Mouse (Mus musculus): ENCODE results near the gene Tppp3. TPM values are rescaled to one million over a fixed set of nuclear protein-coding genes. Genes with fewer than 3 reads are reported as not detected.
A peak's percentile ranks its signal among the peaks of the same experiment; 100 is the strongest.

The Tppp3 gene
- polyA plus RNA-seq, 2 experiments, result 0.60 to 0.63 TPM

DNA sequence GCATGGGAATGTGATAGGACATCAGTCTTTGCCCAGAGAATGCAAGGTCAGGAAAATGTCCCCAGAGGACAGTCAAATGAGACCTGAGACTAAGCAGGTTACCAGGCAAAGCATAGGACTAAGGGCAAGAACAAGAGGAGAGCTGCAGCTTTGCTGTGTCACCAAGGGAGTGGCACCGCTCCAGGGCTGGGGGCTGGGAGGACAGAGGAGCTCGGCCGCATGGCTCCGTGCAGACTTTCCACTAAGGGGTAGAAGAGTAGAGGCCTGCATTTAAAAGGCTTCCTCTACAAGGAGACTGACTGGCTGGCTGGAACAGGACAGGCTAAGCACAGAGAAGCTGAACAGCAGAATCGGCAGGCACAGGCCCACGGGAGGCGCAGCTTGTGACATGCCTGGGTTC, 6.7 kb downstream of the Tppp3 start:
- Histone ChIP-seq H3K4me1 (replicated peaks; ENCODE audit: control insufficient read depth in 2 of 2, insufficient read depth in 2 of 2, low read length in 1 of 2) (peaks cover 2 to 5% of the 10 kb centered on the region in 2 experiments), H3K36me3 (replicated peaks; ENCODE audit: control insufficient read depth, insufficient read depth, low read depth) (no peaks in the 10 kb centered on the region), H3K4me2 (ENCODE audit: low read depth) (no peak overlapping the region), H3K27me3 (ENCODE audit: control insufficient read depth, insufficient read depth, low read length) (no peaks in the 10 kb centered on the region; the same call in 1 of the 2 replicates), H3K4me3 (ENCODE audit: insufficient read depth in 1 of 2, low read depth in 2 of 2, low read length in 2 of 2) (no peak overlapping the region), H3K27ac (no peak overlapping the region), H3K9ac (replicated peaks) (no peak overlapping the region), H3K9me3 (ENCODE audit: control insufficient read depth, low read length) (no peaks in the 10 kb centered on the region)
- WGBS (ENCODE audit: insufficient replicate concordance), result 69% methylated on average over 7 of the region's 7 CpGs
- ATAC-seq (ENCODE audit: insufficient read depth), result no peak
- TF ChIP-seq EP300 (IDR thresholded peaks at IDR 0.05; ENCODE audit: low read depth) (no peak), CTCF (IDR thresholded peaks at IDR 0.05; ENCODE audit: low read depth) (no peak)
- no peak for DNase-seq (ENCODE audit: low read depth in 3 of 3, low spot score in 3 of 3)

DNA sequence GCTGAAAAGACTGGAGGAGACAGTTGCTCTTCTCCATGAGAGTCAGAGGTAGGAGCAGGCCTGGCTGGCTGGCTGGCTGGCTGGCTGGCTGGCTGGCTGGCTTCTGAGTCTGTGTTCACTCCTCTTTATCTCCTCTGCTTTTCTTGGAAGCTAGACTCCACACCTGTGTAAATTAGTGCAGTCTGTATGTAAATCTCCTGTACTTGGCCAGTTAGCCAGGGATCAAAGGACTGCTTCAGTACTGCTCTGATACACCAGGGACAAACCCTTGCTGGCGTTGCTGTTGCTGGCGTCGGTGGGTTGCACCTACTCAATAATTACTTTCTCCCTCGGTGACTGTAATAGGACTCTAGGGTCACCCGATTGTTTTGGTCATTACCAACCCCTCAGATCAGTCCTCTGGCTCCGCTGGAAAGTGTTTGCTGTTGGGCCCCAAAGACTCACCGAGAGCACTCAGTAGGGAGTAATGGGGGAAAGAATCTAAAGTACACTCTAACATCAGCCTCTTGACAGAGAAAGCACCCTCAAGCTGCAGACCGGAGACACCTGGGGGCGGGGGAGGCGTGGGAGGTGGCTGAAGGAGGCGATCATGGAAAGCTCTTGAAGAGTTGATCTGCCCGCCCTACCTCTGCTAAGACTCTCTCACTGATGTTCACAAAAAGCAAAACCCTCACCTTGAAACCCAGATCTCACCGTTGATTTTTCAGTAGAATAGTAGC, 10.1 kb downstream of the Tppp3 start:
- ATAC-seq (ENCODE audit: insufficient read depth) (no peak), DNase-seq (ENCODE audit: low read depth in 3 of 3, low spot score in 3 of 3) (no peak)
- Histone ChIP-seq H3K27me3 (ENCODE audit: control insufficient read depth, insufficient read depth, low read length) (no peaks in the 10 kb centered on the region; the same call in 1 of the 2 replicates), H3K27ac (no peak overlapping the region), H3K4me3 (ENCODE audit: insufficient read depth in 1 of 2, low read depth in 2 of 2, low read length in 2 of 2) (no peak overlapping the region), H3K36me3 (replicated peaks; ENCODE audit: control insufficient read depth, insufficient read depth, low read depth) (no peaks in the 10 kb centered on the region), H3K9me3 (ENCODE audit: control insufficient read depth, low read length) (no peaks in the 10 kb centered on the region), H3K4me1 (replicated peaks; ENCODE audit: control insufficient read depth in 2 of 2, insufficient read depth in 2 of 2, low read length in 1 of 2) (no peaks in the 10 kb centered on the region), H3K4me2 (ENCODE audit: low read depth) (no peak overlapping the region), H3K9ac (replicated peaks) (no peak overlapping the region)
- TF ChIP-seq EP300 (IDR thresholded peaks at IDR 0.05; ENCODE audit: low read depth), result no peak
- TF ChIP-seq CTCF (IDR thresholded peaks at IDR 0.05; ENCODE audit: low read depth), result no peak
- 59% methylated on average over 13 of the region's 13 CpGs for WGBS (ENCODE audit: insufficient replicate concordance)

DNA sequence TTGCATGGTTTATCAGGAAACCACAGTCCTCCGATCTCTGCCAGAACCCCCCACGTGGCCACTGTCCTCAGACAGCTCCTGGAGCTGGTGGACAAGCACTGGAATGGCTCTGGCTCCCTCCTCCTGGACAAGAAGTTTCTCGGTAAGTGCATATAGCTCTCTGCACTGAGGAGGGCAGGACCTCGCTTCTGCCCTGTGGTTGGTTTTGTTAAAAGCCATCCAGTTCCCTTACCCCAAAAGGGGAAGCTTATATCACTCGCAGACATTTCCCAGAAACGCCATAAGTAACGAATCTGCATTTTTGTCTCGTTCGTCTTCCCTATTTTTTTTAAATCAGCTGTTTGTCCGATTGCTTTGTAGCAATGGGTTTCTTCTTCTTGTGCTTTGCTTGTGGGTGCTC, 16.1 kb downstream of the Tppp3 start:
- no peaks in the 10 kb centered on the region for H3K9me3 ChIP-seq (ENCODE audit: control insufficient read depth, low read length)
- ATAC-seq (ENCODE audit: insufficient read depth) (no peak), DNase-seq (ENCODE audit: low read depth in 3 of 3, low spot score in 3 of 3) (no peak)
- peak overlapping the region; percentile 14 for H3K9ac ChIP-seq (replicated peaks)
- H3K4me3 ChIP-seq (ENCODE audit: insufficient read depth in 1 of 2, low read depth in 2 of 2, low read length in 2 of 2), result peak overlapping the region in 1 of 2 experiments; percentile 5; a peak in 1 of 4 replicates
- TF ChIP-seq EP300 (IDR thresholded peaks at IDR 0.05; ENCODE audit: low read depth) (no peak), CTCF (IDR thresholded peaks at IDR 0.05; ENCODE audit: low read depth) (no peak)
- H3K27ac ChIP-seq, result no peak overlapping the region
- H3K4me1 ChIP-seq (replicated peaks; ENCODE audit: control insufficient read depth in 2 of 2, insufficient read depth in 2 of 2, low read length in 1 of 2), result peaks cover 0 to 7% of the 10 kb centered on the region in 2 experiments
- 7% methylated on average over 10 of the region's 10 CpGs for WGBS (ENCODE audit: insufficient replicate concordance)
- H3K4me2 ChIP-seq (ENCODE audit: low read depth), result peak overlapping the region; percentile 43
- H3K36me3 ChIP-seq (replicated peaks; ENCODE audit: control insufficient read depth, insufficient read depth, low read depth), result no peaks in the 10 kb centered on the region
- no peaks in the 10 kb centered on the region; the same call in 1 of the 2 replicates for H3K27me3 ChIP-seq (ENCODE audit: control insufficient read depth, insufficient read depth, low read length)

DNA sequence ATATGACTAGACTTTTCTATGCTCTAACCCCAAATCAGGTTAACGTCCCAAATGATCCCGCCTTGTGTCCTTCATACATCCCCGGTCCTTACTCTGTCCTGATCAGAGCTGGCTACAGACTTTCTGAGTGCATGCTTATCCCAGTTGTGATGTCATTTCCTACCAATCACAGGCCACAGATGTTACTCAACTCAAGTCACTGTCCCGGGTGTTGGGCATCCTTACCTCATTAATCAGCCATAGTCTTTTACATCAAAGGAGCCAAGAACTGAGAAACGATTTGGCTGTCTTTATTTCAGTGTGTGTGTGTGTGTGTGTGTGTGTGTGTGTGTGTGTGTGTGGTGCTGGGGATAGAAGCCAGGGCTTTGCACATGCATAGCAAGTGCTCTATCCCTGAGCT, 17.2 kb downstream of the Tppp3 start:
- no peak for DNase-seq (ENCODE audit: low read depth in 3 of 3, low spot score in 3 of 3)
- TF ChIP-seq CTCF (IDR thresholded peaks at IDR 0.05; ENCODE audit: low read depth) (no peak), EP300 (IDR thresholded peaks at IDR 0.05; ENCODE audit: low read depth) (no peak)
- Histone ChIP-seq H3K4me2 (ENCODE audit: low read depth) (no peak overlapping the region), H3K27ac (no peak overlapping the region), H3K36me3 (replicated peaks; ENCODE audit: control insufficient read depth, insufficient read depth, low read depth) (no peaks in the 10 kb centered on the region), H3K4me3 (ENCODE audit: insufficient read depth in 1 of 2, low read depth in 2 of 2, low read length in 2 of 2) (no peak overlapping the region), H3K4me1 (replicated peaks; ENCODE audit: control insufficient read depth in 2 of 2, insufficient read depth in 2 of 2, low read length in 1 of 2) (peaks cover 8 to 16% of the 10 kb centered on the region in 2 experiments), H3K27me3 (ENCODE audit: control insufficient read depth, insufficient read depth, low read length) (no peaks in the 10 kb centered on the region), H3K9ac (replicated peaks) (no peak overlapping the region), H3K9me3 (ENCODE audit: control insufficient read depth, low read length) (no peaks in the 10 kb centered on the region)
- 54% methylated on average over 5 of the region's 5 CpGs for WGBS (ENCODE audit: insufficient replicate concordance)
- ATAC-seq (ENCODE audit: insufficient read depth), result no peak

DNA sequence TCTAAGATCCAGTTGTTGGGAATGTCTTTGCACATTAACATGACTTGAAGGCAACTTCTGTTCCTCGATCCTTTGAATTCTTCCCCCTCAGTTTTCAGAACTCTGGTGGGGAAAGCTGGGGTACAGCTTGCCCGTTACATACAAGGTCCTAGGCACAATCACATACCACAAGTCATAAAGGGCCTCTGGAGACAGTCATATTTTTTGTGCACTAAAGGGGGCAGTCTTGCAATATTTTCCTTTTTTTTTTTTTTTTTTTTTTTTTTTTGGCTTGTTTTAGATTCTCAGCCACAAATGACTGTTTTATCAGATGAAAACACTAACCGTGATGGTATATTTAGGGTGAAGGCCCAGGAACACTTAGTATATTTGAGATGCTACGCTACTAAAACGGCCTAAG, 18.0 kb downstream of the Tppp3 start:
- Histone ChIP-seq H3K27ac (no peak overlapping the region), H3K4me1 (replicated peaks; ENCODE audit: control insufficient read depth in 2 of 2, insufficient read depth in 2 of 2, low read length in 1 of 2) (peaks cover 15 to 22% of the 10 kb centered on the region in 2 experiments), H3K27me3 (ENCODE audit: control insufficient read depth, insufficient read depth, low read length) (no peaks in the 10 kb centered on the region), H3K9ac (replicated peaks) (no peak overlapping the region), H3K9me3 (ENCODE audit: control insufficient read depth, low read length) (no peaks in the 10 kb centered on the region), H3K4me3 (ENCODE audit: insufficient read depth in 1 of 2, low read depth in 2 of 2, low read length in 2 of 2) (no peak overlapping the region), H3K4me2 (ENCODE audit: low read depth) (no peak overlapping the region), H3K36me3 (replicated peaks; ENCODE audit: control insufficient read depth, insufficient read depth, low read depth) (no peaks in the 10 kb centered on the region)
- ATAC-seq (ENCODE audit: insufficient read depth) (no peak), DNase-seq (ENCODE audit: low read depth in 3 of 3, low spot score in 3 of 3) (no peak)
- TF ChIP-seq EP300 (IDR thresholded peaks at IDR 0.05; ENCODE audit: low read depth) (no peak), CTCF (IDR thresholded peaks at IDR 0.05; ENCODE audit: low read depth) (no peak; the same call in 1 of the 2 replicates)
- WGBS (ENCODE audit: insufficient replicate concordance), result 41% methylated on average over 5 of the region's 5 CpGs

Data from liver, embryonic 14.5 days (tissue).